Mouse (Mus musculus) heart, postnatal 10 days (tissue): ENCODE results near the gene Cpt1c. TPM values are rescaled to one million over a fixed set of nuclear protein-coding genes. Genes with fewer than 3 reads are reported as not detected.
"Not testable (repeated sequence)": the region's sequence is repeated elsewhere in the genome, so short reads cannot be mapped to it uniquely, and the experiment has no call there.

ENCODE experiments used
- DNase-seq, 2 experiments: peaks; one replicate each; pipeline ENCODE4 v3.0.0; 2021
- intact Hi-C: fragments of 180-260 bp; cut with DNase I; formaldehyde crosslinking; loops from one replicate; pipeline ENCODE4 v1.15.1; 2025
- total RNA-seq, 2 experiments: library from RNA; stranded (reverse); gene quantifications; 2 replicates each; pipeline ENCODE4 v1.2.3; 2021

Cpt1c gene
- 1 to 10 TPM; 4.1 to 6.2 TPM for total RNA-seq

GRCm38 (mm10) chr7:44974383-44975116 is at the start of gene Cpt1c:
Gene Cpt1c, minus strand, starts transcription at chr7:44974851.
- intact Hi-C loops = no loop called here
- DNase-seq = peak; percentile 80 to 86

- DNase-seq, intact Hi-C loops: not testable (repeated sequence)
Measured at GRCm38 (mm10) chr7:45023711-45024110, 49.1 kb upstream of the Cpt1c start.

GRCm38 (mm10) chr7:45020225-45020624 is 45.6 kb upstream of the Cpt1c start:
- intact Hi-C loops = loop anchor here (2.0 kb wide), 2 partner anchors 33 to 43 kb away; partner anchors contain the start of genes Nosip, Prr12 and Prrg2
- no peak for DNase-seq

GRCm38 (mm10) chr7:45019031-45019571 is 44.5 kb upstream of the Cpt1c start:
- peak; percentile 81 to 87 for DNase-seq
- intact Hi-C loops = no loop called here

- peak; percentile 96 for DNase-seq
- intact Hi-C loops = no loop called here
Measured at GRCm38 (mm10) chr7:45017242-45018061, 42.8 kb upstream of the Cpt1c start, which contains the start of gene Rras. Gene Rras, plus strand, starts transcription at chr7:45017961.

- intact Hi-C loops = loop anchor here (1.0 kb wide), 1 partner anchor 30 kb away; the partner anchor contains the start of gene Prmt1
Measured at GRCm38 (mm10) chr7:45016761-45017160, 42.1 kb upstream of the Cpt1c start.

GRCm38 (mm10) chr7:45015957-45016612 is 41.4 kb upstream of the Cpt1c start, which contains the start of gene Scaf1:
Gene Scaf1, minus strand, starts transcription at chr7:45016363.
- intact Hi-C loops = loop anchor here (1.0 to 2.0 kb wide), 2 partner anchors 17 to 30 kb away; partner anchors contain the start of genes Bcl2l12 and Prmt1
- DNase-seq = peak; percentile 100

More at GRCm38 (mm10) chr7:45016761-45017160, 42.1 kb upstream of the Cpt1c start:
- DNase-seq = no peak

- DNase-seq = peak in 1 of 2 experiments; percentile 41
- intact Hi-C loops = loop anchor here (2.0 kb wide), 1 partner anchor 17 kb away; the partner anchor contains the start of gene Bcl2l12
Measured at GRCm38 (mm10) chr7:45015344-45015956, 40.8 kb upstream of the Cpt1c start.

- DNase-seq = no peak
- intact Hi-C loops = loop anchor here (2.0 kb wide), 1 partner anchor 15 kb away; the partner anchor contains the start of gene Bcl2l12
Measured at GRCm38 (mm10) chr7:45014096-45014451, 39.4 kb upstream of the Cpt1c start.

GRCm38 (mm10) chr7:45013366-45014095 is 38.9 kb upstream of the Cpt1c start:
- intact Hi-C loops = loop anchor here (2.0 kb wide), 1 partner anchor 15 kb away; the partner anchor contains the start of gene Bcl2l12
- no peak for DNase-seq

GRCm38 (mm10) chr7:45012824-45013223 is 38.2 kb upstream of the Cpt1c start:
- intact Hi-C loops = no loop called here
- DNase-seq = no peak

GRCm38 (mm10) chr7:45012011-45012410 is 37.4 kb upstream of the Cpt1c start:
- no peak for DNase-seq
- intact Hi-C loops = no loop called here

- intact Hi-C loops = no loop called here
Measured at GRCm38 (mm10) chr7:45008411-45008810, 33.8 kb upstream of the Cpt1c start.

GRCm38 (mm10) chr7:45007846-45008245 is 33.2 kb upstream of the Cpt1c start:
- no peak for DNase-seq
- intact Hi-C loops = no loop called here

More at GRCm38 (mm10) chr7:45008411-45008810, 33.8 kb upstream of the Cpt1c start:
- DNase-seq = no peak

GRCm38 (mm10) chr7:45007141-45007540 is 32.5 kb upstream of the Cpt1c start:
- no peak for DNase-seq
- intact Hi-C loops = no loop called here

GRCm38 (mm10) chr7:45006503-45006902 is 31.9 kb upstream of the Cpt1c start:
- intact Hi-C loops = no loop called here
- DNase-seq = no peak

GRCm38 (mm10) chr7:45005321-45005992 is 30.8 kb upstream of the Cpt1c start:
- intact Hi-C loops = no loop called here

GRCm38 (mm10) chr7:45004546-45004945 is 29.9 kb upstream of the Cpt1c start:
- DNase-seq = no peak

More at GRCm38 (mm10) chr7:45005321-45005992, 30.8 kb upstream of the Cpt1c start:
- no peak for DNase-seq

More at GRCm38 (mm10) chr7:45004546-45004945, 29.9 kb upstream of the Cpt1c start:
- intact Hi-C loops = no loop called here
